Mouse (Mus musculus): ENCODE data around the gene C6. TPM values are rescaled to one million over a fixed set of nuclear protein-coding genes. Genes with fewer than 3 reads are reported as not detected.

Gene C6
- 1 to 10 TPM in 1 of 2 experiments, under 1 TPM in 1; 0.08 to 2.6 TPM for polyA plus RNA-seq (2017; shearing (Covaris generic))

DNA sequence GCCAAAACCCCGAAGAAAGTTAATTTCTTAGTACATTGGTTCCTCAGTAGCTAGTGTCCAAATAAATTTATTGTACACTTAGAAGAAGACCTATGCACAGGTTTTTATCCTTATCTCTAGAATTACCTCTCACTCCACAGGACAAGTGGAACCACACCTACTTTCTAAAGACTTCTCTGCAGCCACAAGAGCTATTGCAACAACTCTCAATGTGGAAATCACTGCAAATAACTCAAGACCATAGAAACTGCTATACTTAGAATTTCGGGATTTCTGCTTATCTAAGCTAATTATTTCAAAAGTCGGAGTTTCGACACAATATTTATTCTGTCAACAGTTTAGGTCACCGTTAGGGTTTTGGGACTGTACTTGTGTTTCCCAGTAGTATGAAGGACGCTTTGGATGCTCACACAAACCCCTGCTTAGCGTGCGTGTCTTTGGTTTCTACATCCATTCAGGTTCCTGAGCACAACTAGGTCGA is at the start of gene C6:
C6 (plus strand) TSS at position 346 of the 481 bp plus-strand sequence.

Other genes with a start within 250 kb of the C6 start
- gene Mroh2b, start 171.6 kb downstream of the C6 start, polyA plus RNA-seq (2017; shearing (Covaris generic)), result under 1 TPM; 0.04 to 0.28 TPM